In the genomic region with DNA sequence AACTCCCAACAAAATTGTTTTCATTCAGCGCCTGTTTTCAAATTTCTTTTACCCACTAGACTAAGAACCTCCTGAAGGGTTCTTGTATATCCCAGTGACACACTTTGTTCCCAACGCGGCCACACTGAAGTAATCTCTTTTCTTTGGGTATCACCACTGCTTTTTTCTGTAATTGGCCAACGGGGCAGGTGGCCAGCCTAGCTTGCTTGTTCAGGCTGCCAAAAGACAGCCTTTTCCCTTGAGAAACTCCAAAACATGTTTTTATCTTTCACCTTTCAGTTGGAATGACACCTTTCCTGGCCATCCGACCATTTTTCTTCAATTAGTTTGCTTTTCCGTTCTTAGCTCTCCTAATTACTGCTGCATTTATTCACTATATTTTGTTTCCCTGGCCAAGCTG, we compare ENCODE assay signal across 8 mouse cellular contexts. TPM values are rescaled to one million over a fixed set of nuclear protein-coding genes. Genes with fewer than 3 reads are reported as not detected.
DNase-seq lines count a peak whose midpoint lies in the region; ATAC-seq and TF ChIP-seq lines count a peak whose summit lies in the region.

No protein-coding gene starts in this region.

- no peaks in the 10 kb centered on the region for H3K36me3 ChIP-seq in kidney, adult 2 months (ENCODE audit: control insufficient read depth, insufficient read depth, low read length)
- no peaks in the 10 kb centered on the region for H3K36me3 ChIP-seq in hindbrain, embryonic 10.5 days
- no peaks in the 10 kb centered on the region for H3K36me3 ChIP-seq in midbrain, embryonic 13.5 days

- no peak for TF ChIP-seq CTCF in kidney, adult 2 months (conservative IDR thresholded peaks at IDR 0.05; ENCODE audit: insufficient read depth, insufficient read length, low read depth, low read length)
- TF ChIP-seq CTCF in bone marrow, adult 2 months (IDR thresholded peaks at IDR 0.05; ENCODE audit: control insufficient read depth, insufficient read depth, low read length): no peak

- H3K4me2 ChIP-seq in midbrain, embryonic 13.5 days (replicated peaks): peak overlapping the region; percentile 79

- no peak for TF ChIP-seq POLR2A in kidney, adult 2 months (IDR thresholded peaks at IDR 0.05; ENCODE audit: low read depth, low read length)
- no peak for TF ChIP-seq POLR2A in bone marrow, adult 2 months (IDR thresholded peaks at IDR 0.05; ENCODE audit: borderline replicate concordance, control insufficient read depth, low read depth, low read length)

- no peaks in the 10 kb centered on the region for H3K4me1 ChIP-seq in kidney, adult 2 months (ENCODE audit: control insufficient read depth, insufficient read depth, low read length)
- peaks cover 2% of the 10 kb centered on the region; the same call in 1 of the 2 replicates for H3K4me1 ChIP-seq in bone marrow, adult 2 months (ENCODE audit: control insufficient read depth, insufficient read depth, low read length)
- H3K4me1 ChIP-seq in hindbrain, embryonic 10.5 days (replicated peaks): peaks cover 28% of the 10 kb centered on the region
- H3K4me1 ChIP-seq in midbrain, embryonic 13.5 days (replicated peaks): peaks cover 27% of the 10 kb centered on the region

- no peak for DNase-seq in kidney, adult 2 months
- no peak for DNase-seq in kidney, adult 18-20 months
- no peak for DNase-seq in hindbrain, embryonic 10.5 days (ENCODE audit: low spot score)
- DNase-seq in spleen, adult 18-20 months: no peak
- DNase-seq in adrenal gland, postnatal 36 days: no peak
- DNase-seq in kidney, postnatal 36 days: no peak

- no peaks in the 10 kb centered on the region for H3K9me3 ChIP-seq in hindbrain, embryonic 10.5 days
- no peaks in the 10 kb centered on the region for H3K9me3 ChIP-seq in midbrain, embryonic 13.5 days

- H3K4me3 ChIP-seq in kidney, adult 2 months (ENCODE audit: insufficient read depth, low read depth, low read length): peak overlapping the region; percentile 2; the same call in 1 of the 2 replicates
- H3K4me3 ChIP-seq in bone marrow, adult 2 months (replicated peaks; ENCODE audit: control insufficient read depth, low read depth, low read length): peak overlapping the region; percentile 67
- H3K4me3 ChIP-seq in hindbrain, embryonic 10.5 days: peak overlapping the region; percentile 88
- H3K4me3 ChIP-seq in midbrain, embryonic 13.5 days (replicated peaks): peak overlapping the region; percentile 86

- 66% methylated on average over 6 of the region's 6 CpGs for WGBS in kidney, adult 2 months
- WGBS in bone marrow, adult 2 months: 52% methylated on average over 6 of the region's 6 CpGs
- 73% methylated on average over 6 of the region's 6 CpGs for whole genome bisulfite sequencing in hindbrain, embryonic 10.5 days
- 62% methylated on average over 6 of the region's 6 CpGs for WGBS in midbrain, embryonic 13.5 days

- H3K9ac ChIP-seq in midbrain, embryonic 13.5 days (replicated peaks): peak overlapping the region; percentile 34; the same call in 1 of the 2 replicates

- H3K27ac ChIP-seq in kidney, adult 2 months (ENCODE audit: insufficient read depth, low read depth, low read length): peak overlapping the region; percentile 5; the same call in 1 of the 2 replicates
- no peak overlapping the region for H3K27ac ChIP-seq in bone marrow, adult 2 months (ENCODE audit: control insufficient read depth, insufficient read depth, low read depth, low read length, poor library complexity)
- H3K27ac ChIP-seq in hindbrain, embryonic 10.5 days: no peak overlapping the region
- H3K27ac ChIP-seq in midbrain, embryonic 13.5 days: no peak overlapping the region

- no peak for ATAC-seq in midbrain, embryonic 13.5 days

- no peaks in the 10 kb centered on the region for H3K27me3 ChIP-seq in kidney, adult 2 months (replicated peaks; ENCODE audit: control insufficient read depth, insufficient read depth, low read length)
- no peaks in the 10 kb centered on the region for H3K27me3 ChIP-seq in hindbrain, embryonic 10.5 days (ENCODE audit: insufficient read depth, poor library complexity, severe bottlenecking)
- no peaks in the 10 kb centered on the region for H3K27me3 ChIP-seq in midbrain, embryonic 13.5 days

RNA-seq across cellular contexts. Expression of a gene that starts 0.5 kb away (rescaled TPM):
- polyA plus RNA-seq in kidney, adult 2 months (2012; rRNA removed): 11.2 and 11.9 TPM in 2 replicates
- 19.5 and 21.3 TPM in 2 replicates for polyA plus RNA-seq in bone marrow, adult 2 months (2011; ENCODE audit: insufficient read depth, insufficient read length, low replicate concordance, missing spikeins)
- 114 and 134 TPM in 2 replicates for polyA plus RNA-seq in hindbrain, embryonic 10.5 days (2016; fragmentation: Nextera tagmentation; extraction: Ambion mirVana)
- 76.0 and 77.7 TPM in 2 replicates for polyA plus RNA-seq in midbrain, embryonic 13.5 days (2015; fragmentation: Nextera tagmentation; extraction: Ambion mirVana)
- total RNA-seq in adrenal gland, postnatal 36 days (2021): 10 to 100 TPM; 15.7 to 16.1 TPM

RNA-seq across cellular contexts. Expression of a gene that starts 34.9 kb away (rescaled TPM):
- polyA plus RNA-seq in kidney, adult 2 months (2012; rRNA removed): 906 and 994 TPM in 2 replicates
- 188 and 700 TPM in 2 replicates for polyA plus RNA-seq in bone marrow, adult 2 months (2011; ENCODE audit: insufficient read depth, insufficient read length, low replicate concordance, missing spikeins)
- polyA plus RNA-seq in hindbrain, embryonic 10.5 days (2016; fragmentation: Nextera tagmentation; extraction: Ambion mirVana): 159 and 234 TPM in 2 replicates
- polyA plus RNA-seq in midbrain, embryonic 13.5 days (2015; fragmentation: Nextera tagmentation; extraction: Ambion mirVana): 21.5 and 30.3 TPM in 2 replicates
- 100 to 1,000 TPM; 298 to 394 TPM for total RNA-seq in adrenal gland, postnatal 36 days (2021)

RNA-seq across cellular contexts. Expression of a gene that starts 41.4 kb away (rescaled TPM):
- polyA plus RNA-seq in kidney, adult 2 months (2012; rRNA removed): 57.6 and 80.2 TPM in 2 replicates
- polyA plus RNA-seq in bone marrow, adult 2 months (2011; ENCODE audit: insufficient read depth, insufficient read length, low replicate concordance, missing spikeins): 102 and 809 TPM in 2 replicates
- 48.0 and 63.2 TPM in 2 replicates for polyA plus RNA-seq in hindbrain, embryonic 10.5 days (2016; fragmentation: Nextera tagmentation; extraction: Ambion mirVana)
- polyA plus RNA-seq in midbrain, embryonic 13.5 days (2015; fragmentation: Nextera tagmentation; extraction: Ambion mirVana): 6.1 and 9.4 TPM in 2 replicates
- 100 to 1,000 TPM; 138 to 410 TPM for total RNA-seq in adrenal gland, postnatal 36 days (2021)

Comparison
In these comparisons a context has a peak if more than half of its experiments do, and no peak if none do; other contexts are left out.
1. H3K4me3 ChIP-seq: peak in every context shown above with its lines; median percentile 88 in hindbrain, embryonic 10.5 days; 86 in midbrain, embryonic 13.5 days; 67 in bone marrow, adult 2 months; 2 in kidney, adult 2 months.